Mouse (Mus musculus): Measurements from ENCODE around the gene Pgls. TPM values are rescaled to one million over a fixed set of nuclear protein-coding genes. Genes with fewer than 3 reads are reported as not detected.

Gene Pgls
- polyA plus RNA-seq, 1 experiment from 2014 or later = 202 TPM

DNA sequence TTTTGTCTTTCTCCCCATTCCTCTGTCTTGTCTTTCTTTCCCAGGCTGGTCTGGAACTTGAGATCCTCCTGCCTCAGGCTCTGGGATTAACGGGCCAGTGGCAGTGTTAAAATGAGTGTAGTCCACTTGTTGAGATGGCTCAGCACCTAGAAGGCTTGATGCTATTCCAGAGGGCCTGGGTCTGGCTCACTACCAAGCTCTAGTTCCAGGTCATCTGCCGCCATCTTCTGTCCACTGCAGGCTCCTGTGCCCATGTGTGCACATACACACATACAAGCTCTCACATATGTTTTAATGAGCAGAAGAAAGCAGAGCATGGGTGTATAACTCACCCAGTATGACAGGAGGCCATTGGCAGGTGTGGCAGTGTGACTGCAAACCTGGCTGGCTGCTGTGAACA is 19.9 kb upstream of the Pgls start:
- peaks cover 19% of the 10 kb centered on the region for H3K27me3 ChIP-seq
- no peaks in the 10 kb centered on the region for H3K9me3 ChIP-seq (replicated peaks)
- no peak for ATAC-seq (ENCODE audit: low FRiP score)
- 0 out of 2 replicates have a peak overlapping the region, but pooled peaks have one; percentile 35 for H3K27ac ChIP-seq
- WGBS = 93% methylated on average over 2 of the region's 2 CpGs
- no peaks in the 10 kb centered on the region for H3K36me3 ChIP-seq
- H3K4me3 ChIP-seq = no peak overlapping the region
- peaks cover 17% of the 10 kb centered on the region for H3K4me1 ChIP-seq
- no peak overlapping the region for H3K9ac ChIP-seq
- H3K4me2 ChIP-seq (replicated peaks) = peak overlapping the region; percentile 91

DNA sequence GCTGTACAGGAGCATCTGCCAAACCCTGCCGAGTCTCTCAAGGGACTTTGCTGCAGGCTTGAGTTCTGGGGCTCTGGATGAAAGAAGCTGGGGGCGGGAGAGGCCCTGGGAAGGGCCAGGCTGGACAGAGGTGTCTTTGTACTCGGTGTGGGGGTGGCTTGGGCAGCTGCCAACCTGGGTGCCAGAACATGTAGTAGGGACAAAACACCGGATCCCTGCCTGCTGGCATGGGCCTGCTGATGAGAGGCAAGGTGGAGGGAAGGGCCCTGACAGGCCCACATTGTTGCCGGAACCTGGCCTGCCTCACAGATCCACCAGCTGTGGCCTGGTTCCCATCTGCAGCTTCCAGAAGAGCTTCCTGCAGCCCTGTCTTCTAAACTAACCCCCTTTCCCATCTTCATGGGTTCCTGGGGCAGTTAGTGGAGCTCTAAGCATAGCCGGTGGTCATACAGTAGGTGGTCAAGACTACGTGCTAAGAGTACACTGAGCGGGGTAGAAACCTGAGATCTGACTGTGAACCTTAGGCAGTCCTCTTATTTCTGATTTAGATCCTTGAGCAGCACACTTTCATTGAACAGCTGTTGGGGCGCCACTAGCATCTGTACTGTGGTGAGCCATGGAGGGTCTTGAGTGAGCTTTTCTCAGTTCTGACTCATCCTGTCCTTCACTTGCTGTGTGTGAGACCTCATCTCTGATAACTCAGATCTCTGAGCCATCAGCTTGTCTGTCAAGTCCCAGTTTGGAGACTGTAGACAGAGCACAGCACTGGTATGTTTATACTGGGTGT is 18.9 kb upstream of the Pgls start:
- Histone ChIP-seq H3K36me3 (no peaks in the 10 kb centered on the region), H3K9ac (no peak overlapping the region), H3K4me1 (peaks cover 17% of the 10 kb centered on the region), H3K4me2 (replicated peaks) (no peak overlapping the region), H3K9me3 (replicated peaks) (no peaks in the 10 kb centered on the region), H3K4me3 (no peak overlapping the region), H3K27me3 (peaks cover 11% of the 10 kb centered on the region), H3K27ac (peak overlapping the region; percentile 45)
- no peak for ATAC-seq (ENCODE audit: low FRiP score)
- 66% methylated on average over 9 of the region's 9 CpGs for WGBS

DNA sequence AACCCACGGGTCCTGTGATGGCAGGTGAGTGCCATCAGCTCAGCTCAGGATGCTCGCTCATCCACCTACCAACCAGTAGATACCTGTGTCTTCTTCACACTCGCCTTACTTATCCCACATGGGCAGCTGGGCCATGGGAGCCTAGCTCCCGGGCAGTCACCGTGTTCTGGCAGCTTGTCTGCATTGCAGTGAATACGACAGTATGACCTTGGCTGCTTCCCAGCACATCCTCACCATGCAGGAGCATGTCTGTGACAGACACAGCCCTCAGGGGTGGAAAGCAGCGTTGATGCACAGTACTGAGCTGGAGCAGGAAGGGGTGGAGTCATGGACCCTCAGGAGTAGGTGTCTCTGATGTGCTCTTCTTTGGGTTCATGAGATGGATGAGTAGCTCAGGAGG is 17.6 kb upstream of the Pgls start:
- no peaks in the 10 kb centered on the region for H3K9me3 ChIP-seq (replicated peaks)
- H3K4me2 ChIP-seq (replicated peaks) = no peak overlapping the region
- peaks cover 2% of the 10 kb centered on the region; the same call in 1 of the 2 replicates for H3K27me3 ChIP-seq
- 0 out of 2 replicates have a peak, but pooled peaks cover under 1% of the 10 kb centered on the region for H3K36me3 ChIP-seq
- no peak overlapping the region for H3K9ac ChIP-seq
- H3K4me1 ChIP-seq = peaks cover 8% of the 10 kb centered on the region
- no peak overlapping the region for H3K27ac ChIP-seq
- ATAC-seq (ENCODE audit: low FRiP score) = no peak
- no peak overlapping the region for H3K4me3 ChIP-seq
- 82% methylated on average over 7 of the region's 7 CpGs for WGBS

GRCm38 (mm10) chr8:71575020-71575419 is 17.0 kb upstream of the Pgls start:
- H3K9ac ChIP-seq = no peak overlapping the region
- no peak overlapping the region for H3K4me2 ChIP-seq (replicated peaks)
- H3K9me3 ChIP-seq (replicated peaks) = no peaks in the 10 kb centered on the region
- H3K36me3 ChIP-seq = peaks cover 3% of the 10 kb centered on the region; the same call in 1 of the 2 replicates
- H3K4me3 ChIP-seq = no peak overlapping the region
- H3K27ac ChIP-seq = no peak overlapping the region
- H3K27me3 ChIP-seq = peaks cover 7% of the 10 kb centered on the region; the same call in 1 of the 2 replicates
- ATAC-seq (ENCODE audit: low FRiP score) = no peak
- WGBS = 65% methylated on average over 1 of the region's 1 CpGs
- H3K4me1 ChIP-seq = peaks cover 8% of the 10 kb centered on the region

- no peak overlapping the region for H3K4me3 ChIP-seq
- no peak overlapping the region for H3K27ac ChIP-seq
- H3K36me3 ChIP-seq = peaks cover 18% of the 10 kb centered on the region
- H3K4me2 ChIP-seq (replicated peaks) = no peak overlapping the region
- H3K9me3 ChIP-seq (replicated peaks) = no peaks in the 10 kb centered on the region
- H3K27me3 ChIP-seq = peaks cover 8% of the 10 kb centered on the region; the same call in 1 of the 2 replicates
- 83% methylated on average over 4 of the region's 4 CpGs for WGBS
- peaks cover 4% of the 10 kb centered on the region; the same call in 1 of the 2 replicates for H3K4me1 ChIP-seq
- ATAC-seq (ENCODE audit: low FRiP score) = no peak
- H3K9ac ChIP-seq = no peak overlapping the region
Observed at GRCm38 (mm10) chr8:71577856-71578387, 14.1 kb upstream of the Pgls start.

GRCm38 (mm10) chr8:71579009-71579408 is 13.0 kb upstream of the Pgls start:
- peaks cover 4% of the 10 kb centered on the region; the same call in 1 of the 2 replicates for H3K4me1 ChIP-seq
- WGBS = 65% methylated on average over 1 of the region's 1 CpGs
- H3K4me2 ChIP-seq (replicated peaks) = no peak overlapping the region
- H3K9ac ChIP-seq = no peak overlapping the region
- no peak overlapping the region for H3K27ac ChIP-seq
- ATAC-seq (ENCODE audit: low FRiP score) = no peak
- peaks cover 8% of the 10 kb centered on the region; the same call in 1 of the 2 replicates for H3K27me3 ChIP-seq
- H3K9me3 ChIP-seq (replicated peaks) = no peaks in the 10 kb centered on the region
- H3K4me3 ChIP-seq = no peak overlapping the region
- H3K36me3 ChIP-seq = peaks cover 21% of the 10 kb centered on the region

GRCm38 (mm10) chr8:71579476-71579875 is 12.5 kb upstream of the Pgls start:
- no peak for ATAC-seq (ENCODE audit: low FRiP score)
- no peak overlapping the region for H3K9ac ChIP-seq
- WGBS = 92% methylated on average over 14 of the region's 14 CpGs
- no peak overlapping the region for H3K4me3 ChIP-seq
- H3K9me3 ChIP-seq (replicated peaks) = no peaks in the 10 kb centered on the region
- H3K27me3 ChIP-seq = peaks cover 8% of the 10 kb centered on the region; the same call in 1 of the 2 replicates
- H3K36me3 ChIP-seq = peaks cover 26% of the 10 kb centered on the region
- no peak overlapping the region for H3K4me2 ChIP-seq (replicated peaks)
- no peak overlapping the region for H3K27ac ChIP-seq
- peaks cover 4% of the 10 kb centered on the region; the same call in 1 of the 2 replicates for H3K4me1 ChIP-seq

GRCm38 (mm10) chr8:71580201-71580600 is 11.8 kb upstream of the Pgls start:
- H3K4me3 ChIP-seq = no peak overlapping the region
- H3K4me2 ChIP-seq (replicated peaks) = no peak overlapping the region
- no peak; the same call in 1 of the 2 replicates for ATAC-seq (ENCODE audit: low FRiP score)
- peaks cover 33% of the 10 kb centered on the region for H3K36me3 ChIP-seq
- H3K9ac ChIP-seq = no peak overlapping the region
- H3K9me3 ChIP-seq (replicated peaks) = no peaks in the 10 kb centered on the region
- H3K27ac ChIP-seq = no peak overlapping the region
- 41% methylated on average over 9 of the region's 9 CpGs for WGBS
- H3K4me1 ChIP-seq = peaks cover 4% of the 10 kb centered on the region; the same call in 1 of the 2 replicates
- H3K27me3 ChIP-seq = peaks cover 8% of the 10 kb centered on the region; the same call in 1 of the 2 replicates

GRCm38 (mm10) chr8:71586891-71587290 is 5.1 kb upstream of the Pgls start:
- H3K4me1 ChIP-seq = peaks cover 8% of the 10 kb centered on the region
- no peak overlapping the region for H3K4me3 ChIP-seq
- no peak for ATAC-seq (ENCODE audit: low FRiP score)
- H3K4me2 ChIP-seq (replicated peaks) = no peak overlapping the region
- no peak overlapping the region for H3K27ac ChIP-seq
- no peaks in the 10 kb centered on the region for H3K27me3 ChIP-seq
- H3K9ac ChIP-seq = no peak overlapping the region
- H3K9me3 ChIP-seq (replicated peaks) = no peaks in the 10 kb centered on the region
- peaks cover 32% of the 10 kb centered on the region for H3K36me3 ChIP-seq
- 88% methylated on average over 2 of the region's 2 CpGs for WGBS

GRCm38 (mm10) chr8:71588762-71589161 is 3.2 kb upstream of the Pgls start:
- no peak overlapping the region for H3K9ac ChIP-seq
- WGBS = 65% methylated on average over 3 of the region's 3 CpGs
- H3K4me1 ChIP-seq = peaks cover 19% of the 10 kb centered on the region
- H3K4me2 ChIP-seq (replicated peaks) = no peak overlapping the region
- no peak overlapping the region for H3K27ac ChIP-seq
- H3K9me3 ChIP-seq (replicated peaks) = no peaks in the 10 kb centered on the region
- H3K27me3 ChIP-seq = no peaks in the 10 kb centered on the region
- no peak overlapping the region for H3K4me3 ChIP-seq
- peaks cover 30% of the 10 kb centered on the region for H3K36me3 ChIP-seq
- no peak for ATAC-seq (ENCODE audit: low FRiP score)

GRCm38 (mm10) chr8:71591017-71591416 is 959 bp upstream of the Pgls start:
- peaks cover 8% of the 10 kb centered on the region for H3K36me3 ChIP-seq
- H3K9ac ChIP-seq = peak overlapping the region; percentile 93
- H3K9me3 ChIP-seq (replicated peaks) = no peaks in the 10 kb centered on the region
- no peak for ATAC-seq (ENCODE audit: low FRiP score)
- H3K27ac ChIP-seq = no peak overlapping the region
- peaks cover 19% of the 10 kb centered on the region for H3K4me1 ChIP-seq
- H3K27me3 ChIP-seq = no peaks in the 10 kb centered on the region
- peak overlapping the region; percentile 86 for H3K4me3 ChIP-seq
- WGBS = 24% methylated on average over 5 of the region's 5 CpGs
- peak overlapping the region; percentile 94 for H3K4me2 ChIP-seq (replicated peaks)

DNA sequence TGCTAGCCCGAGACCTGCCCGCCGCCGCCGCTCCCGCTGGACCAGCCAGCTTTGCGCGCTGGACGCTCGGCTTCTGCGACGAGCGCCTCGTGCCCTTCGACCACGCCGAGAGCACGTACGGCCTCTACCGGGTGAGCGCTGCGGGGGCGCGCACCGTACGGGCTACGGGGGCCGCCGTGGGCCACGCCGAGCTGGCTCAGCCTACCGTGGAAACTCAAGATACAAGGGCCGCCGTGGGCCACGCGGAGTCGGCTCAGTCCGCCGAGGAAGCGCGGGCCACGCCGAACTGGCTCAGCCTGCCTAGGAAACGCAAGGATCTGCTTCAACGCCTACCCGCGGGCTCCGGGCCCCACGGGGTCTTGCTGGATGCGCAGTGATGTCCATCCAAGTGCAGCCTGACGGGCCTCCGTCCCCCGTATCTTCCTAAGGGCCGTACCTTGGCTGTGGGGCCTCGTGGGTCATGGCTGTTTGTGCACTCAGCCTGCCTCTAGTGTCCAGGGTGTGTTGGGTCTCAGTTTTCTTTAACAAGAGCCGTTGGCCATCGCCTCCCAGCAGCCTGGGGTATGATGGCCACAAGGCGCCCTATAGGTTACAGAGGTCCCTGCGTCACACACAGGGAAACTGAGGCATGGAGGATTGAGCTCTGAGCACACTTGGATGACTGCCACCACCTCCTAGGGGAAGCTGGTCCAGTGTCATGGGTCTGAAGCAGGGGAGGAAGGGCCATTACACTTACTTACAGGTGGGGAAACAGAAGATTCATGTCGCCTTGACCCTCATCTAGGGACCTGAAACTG is 596 bp downstream of the Pgls start:
- Histone ChIP-seq H3K4me1 (peaks cover 19% of the 10 kb centered on the region), H3K36me3 (no peaks in the 10 kb centered on the region), H3K27me3 (no peaks in the 10 kb centered on the region), H3K27ac (peak overlapping the region; percentile 99), H3K4me2 (replicated peaks) (peak overlapping the region; percentile 94), H3K4me3 (peak overlapping the region; percentile 86), H3K9ac (peak overlapping the region; percentile 93), H3K9me3 (replicated peaks) (no peaks in the 10 kb centered on the region)
- 6% methylated on average over 49 of the region's 60 CpGs for WGBS
- peak; percentile 71 for ATAC-seq (ENCODE audit: low FRiP score)
